Mouse (Mus musculus) heart, postnatal 0 days (tissue): ENCODE measurements at regions not wholly inside any gene's neighbourhood (a gene's known extent, or its start where the extent isn't known, plus 50 kb on each side); places are given as distances from the start of the nearest gene placed in this dataset.

Experiments
- ATAC-seq: fragments of 200-750 bp; cut with Nextera tagmentation; 2 replicates; pipeline ENCODE4 v1.8.0; 2017; ENCODE audit warnings: low read depth, moderate number of reproducible peaks, moderate library complexity; ENCODE audit not compliant: insufficient read depth
- DNase-seq: peaks from one replicate; pipeline ENCODE4 v3.0.0-alpha.2; 2016; ENCODE audit warnings: low spot score
- H3K27ac ChIP-seq: fragments of 300-500 bp; sonication (generic); 2 replicates; pipeline ENCODE4 v1.5.1; 2014; ENCODE audit warnings: low read depth, mild to moderate bottlenecking
- H3K27me3 ChIP-seq: fragments of 300-500 bp; sonication (generic); 2 replicates; pipeline ENCODE4 v1.6.1; 2014; ENCODE audit warnings: low read length, mixed read lengths; ENCODE audit not compliant: control insufficient read depth, insufficient read depth
- H3K36me3 ChIP-seq: fragments of 300-500 bp; sonication (generic); replicated peaks from 2 replicates; pipeline ENCODE4 v1.6.1; 2014; ENCODE audit warnings: low read length, mixed read lengths; ENCODE audit not compliant: control insufficient read depth, insufficient read depth
- H3K4me1 ChIP-seq: fragments of 300-500 bp; sonication (generic); 2 replicates; pipeline ENCODE4 v1.6.1; 2014; ENCODE audit warnings: antibody characterized with exemption; ENCODE audit not compliant: control insufficient read depth, insufficient read depth
- H3K4me2 ChIP-seq: fragments of 300-500 bp; sonication (generic); 2 replicates; pipeline ENCODE4 v1.6.1; 2014; ENCODE audit warnings: low read depth, mild to moderate bottlenecking, low read length, moderate library complexity
- H3K4me3 ChIP-seq: fragments of 300-500 bp; sonication (generic); 2 replicates; pipeline ENCODE4 v1.5.1; 2014; ENCODE audit warnings: low read depth, low read length
- H3K9ac ChIP-seq: fragments of 300-500 bp; sonication (generic); replicated peaks from 2 replicates; pipeline ENCODE4 v1.6.1; 2014; ENCODE audit warnings: low read depth, low read length, mixed read lengths
- H3K9me3 ChIP-seq: fragments of 300-500 bp; sonication (generic); replicated peaks from 2 replicates; pipeline ENCODE4 v1.6.1; 2016; ENCODE audit warnings: low read length; ENCODE audit not compliant: control insufficient read depth
- CTCF ChIP-seq: IDR thresholded peaks from 2 replicates; pipeline ENCODE4 v1.5.1; 2016; ENCODE audit warnings: antibody characterized with exemption, control low read depth, low read depth
- EP300 ChIP-seq: IDR thresholded peaks from 2 replicates; pipeline ENCODE4 v1.6.1; 2016; ENCODE audit warnings: antibody characterized with exemption, low read depth
- WGBS: fragments of 180-500 bp; shearing (Covaris S2); extraction: QIAGEN DNeasy Blood & Tissue Kit; methylation state at CpG from one replicate; pipeline ENCODE4 v1.1.7; 2014; 5-methylcytosine and 5-hydroxymethylcytosine counted together

GRCm38 (mm10) chr5:52040427-52041312, 149.6 kb downstream of the Dhx15 start:
- no peaks in the 10 kb centered on the region for H3K27me3 ChIP-seq
- DNase-seq = peak; percentile 85
- peak overlapping the region; percentile 77 for H3K27ac ChIP-seq
- H3K36me3 ChIP-seq = no peaks in the 10 kb centered on the region
- ATAC-seq = peak; percentile 90
- 13% methylated on average over 24 of the region's 24 CpGs for WGBS
- H3K9me3 ChIP-seq = no peaks in the 10 kb centered on the region
- H3K4me3 ChIP-seq = 0 out of 2 replicates have a peak overlapping the region, but pooled peaks have one; percentile 11
- no peak overlapping the region; the same call in 1 of the 2 replicates for H3K9ac ChIP-seq
- H3K4me2 ChIP-seq = peak overlapping the region; percentile 43
- H3K4me1 ChIP-seq = peaks cover 9% of the 10 kb centered on the region; the same call in 1 of the 2 replicates
- TF ChIP-seq EP300 (peak; percentile 86; the same call in 1 of the 2 replicates), CTCF (no peak)

- Histone ChIP-seq H3K27ac (no peak overlapping the region), H3K9me3 (no peaks in the 10 kb centered on the region), H3K4me1 (peaks cover 6% of the 10 kb centered on the region; the same call in 1 of the 2 replicates), H3K4me2 (no peak overlapping the region), H3K27me3 (no peaks in the 10 kb centered on the region), H3K4me3 (no peak overlapping the region), H3K9ac (no peak overlapping the region), H3K36me3 (no peaks in the 10 kb centered on the region)
- DNase-seq (no peak), ATAC-seq (no peak)
- TF ChIP-seq EP300 (no peak), CTCF (no peak)
- WGBS = 58% methylated on average over 6 of the region's 6 CpGs
Observed at GRCm38 (mm10) chr5:52035339-52035738, 155.0 kb downstream of the Dhx15 start.

GRCm38 (mm10) chr5:52027478-52027877, 162.8 kb downstream of the Dhx15 start:
- H3K9me3 ChIP-seq = no peaks in the 10 kb centered on the region

GRCm38 (mm10) chr5:52026148-52026547, 164.2 kb downstream of the Dhx15 start:
- no peaks in the 10 kb centered on the region for H3K9me3 ChIP-seq
- TF ChIP-seq CTCF (no peak), EP300 (no peak)
- no peak overlapping the region for H3K4me3 ChIP-seq
- ATAC-seq = no peak
- DNase-seq = no peak
- no peak overlapping the region for H3K9ac ChIP-seq
- H3K4me1 ChIP-seq = 0 out of 2 replicates have a peak, but pooled peaks cover 11% of the 10 kb centered on the region
- no peak overlapping the region for H3K4me2 ChIP-seq
- no peak overlapping the region for H3K27ac ChIP-seq
- 72% methylated on average over 3 of the region's 3 CpGs for WGBS
- H3K27me3 ChIP-seq = no peaks in the 10 kb centered on the region
- no peaks in the 10 kb centered on the region for H3K36me3 ChIP-seq

More at GRCm38 (mm10) chr5:52027478-52027877, 162.8 kb downstream of the Dhx15 start:
- no peak overlapping the region for H3K27ac ChIP-seq
- no peak overlapping the region for H3K9ac ChIP-seq
- H3K36me3 ChIP-seq = no peaks in the 10 kb centered on the region
- H3K4me1 ChIP-seq = 0 out of 2 replicates have a peak, but pooled peaks cover 6% of the 10 kb centered on the region
- no peak overlapping the region for H3K4me3 ChIP-seq
- H3K27me3 ChIP-seq = no peaks in the 10 kb centered on the region
- no peak for TF ChIP-seq EP300
- DNase-seq = no peak
- no peak for ATAC-seq
- 83% methylated on average over 4 of the region's 4 CpGs for WGBS
- no peak overlapping the region for H3K4me2 ChIP-seq

- Histone ChIP-seq H3K9ac (no peak overlapping the region), H3K4me3 (no peak overlapping the region), H3K36me3 (no peaks in the 10 kb centered on the region), H3K27me3 (no peaks in the 10 kb centered on the region), H3K4me2 (no peak overlapping the region), H3K27ac (no peak overlapping the region), H3K4me1 (0 out of 2 replicates have a peak, but pooled peaks cover 11% of the 10 kb centered on the region), H3K9me3 (no peaks in the 10 kb centered on the region)
- WGBS = 43% methylated on average over 9 of the region's 9 CpGs
- peak; percentile 47; the same call in 1 of the 2 replicates for ATAC-seq
- no peak for DNase-seq
- no peak for TF ChIP-seq CTCF
- no peak for TF ChIP-seq EP300
Observed at GRCm38 (mm10) chr5:52023212-52023611, 167.1 kb downstream of the Dhx15 start.
